ENCODE assay signal across 9 mouse cellular contexts in the genomic region with DNA sequence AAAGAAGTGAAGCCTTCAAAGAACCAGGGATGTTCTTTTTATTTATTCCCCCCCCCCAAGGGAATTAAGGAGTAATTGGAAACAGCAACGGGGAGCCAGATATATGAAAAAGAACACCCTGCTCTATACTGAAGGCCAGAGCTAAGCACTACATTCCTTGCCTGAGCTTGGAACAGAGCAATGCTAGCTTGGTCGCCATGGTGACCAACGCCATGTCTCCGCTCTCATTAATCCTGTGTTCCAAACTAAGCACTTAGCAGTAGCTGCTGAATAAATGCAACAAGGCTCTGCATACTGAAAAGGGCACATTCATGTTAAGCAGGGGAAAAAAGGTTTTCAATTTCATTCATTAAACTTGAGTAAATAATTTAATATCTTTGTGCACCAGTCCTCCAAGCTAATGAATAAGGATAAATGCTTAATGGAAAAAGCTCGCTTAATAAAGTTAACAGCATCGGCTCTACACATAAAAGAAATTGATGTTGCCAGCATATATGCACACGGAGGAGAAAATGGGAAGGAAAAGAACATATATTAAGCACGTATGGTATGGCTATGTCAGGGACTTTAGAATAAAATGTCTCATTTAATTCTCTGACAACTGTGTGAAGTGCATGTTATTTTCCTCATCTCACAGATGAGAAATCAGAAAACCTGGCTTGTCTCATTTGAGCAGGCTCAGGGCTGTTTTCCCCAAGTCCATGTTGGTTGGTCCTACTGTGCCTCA. TPM values are rescaled to one million over a fixed set of nuclear protein-coding genes. Genes with fewer than 3 reads are reported as not detected.
DNase-seq lines count a peak whose midpoint lies in the region; ATAC-seq lines count a peak whose summit lies in the region.
"Had no signal": no experiment of that assay in that cellular context is flagged by ENCODE, and none has a peak within 500 bp of the region (broad histone marks: within the 10 kb centered on the region; RNA-seq: fewer than 3 reads in every experiment).

No protein-coding gene starts in this region.

- no peaks in the 10 kb centered on the region for H3K36me3 ChIP-seq in embryonic facial prominence, embryonic 11.5 days (replicated peaks; ENCODE audit: control insufficient read depth, insufficient read depth, low read depth, low read length)
- H3K36me3 ChIP-seq: embryonic facial prominence, embryonic 12.5 days had no signal

- H3K27me3 ChIP-seq in embryonic facial prominence, embryonic 11.5 days (ENCODE audit: control insufficient read depth, insufficient read depth, low read length), result no peaks in the 10 kb centered on the region
- H3K27me3 ChIP-seq: embryonic facial prominence, embryonic 12.5 days had no signal

- H3K4me3 ChIP-seq in embryonic facial prominence, embryonic 11.5 days (ENCODE audit: low read depth, low read length), result no peak overlapping the region
- H3K4me3 ChIP-seq: embryonic facial prominence, embryonic 12.5 days had no signal

- no peaks in the 10 kb centered on the region for H3K4me1 ChIP-seq in embryonic facial prominence, embryonic 11.5 days (ENCODE audit: control insufficient read depth, insufficient read depth, low read length)

- peak; percentile 75 for ATAC-seq in embryonic facial prominence, embryonic 11.5 days (replicated peaks; ENCODE audit: insufficient number of reproducible peaks, low FRiP score, low TSS enrichment, low read depth)
- no peak for ATAC-seq in megakaryocyte progenitor cell, adult 5-6 weeks (replicated peaks; ENCODE audit: poor library complexity)

- WGBS in embryonic facial prominence, embryonic 11.5 days, result 49% methylated on average over 8 of the region's 8 CpGs

- H3K4me2 ChIP-seq in embryonic facial prominence, embryonic 11.5 days (ENCODE audit: low read depth, low read length), result no peak overlapping the region
- H3K4me2 ChIP-seq: embryonic facial prominence, embryonic 12.5 days had no signal

- H3K9me3 ChIP-seq in embryonic facial prominence, embryonic 11.5 days (replicated peaks; ENCODE audit: control insufficient read depth, low read length), result no peaks in the 10 kb centered on the region
- H3K9me3 ChIP-seq: embryonic facial prominence, embryonic 12.5 days had no signal

- H3K9ac ChIP-seq in embryonic facial prominence, embryonic 11.5 days (replicated peaks; ENCODE audit: low read length), result no peak overlapping the region
- H3K9ac ChIP-seq: embryonic facial prominence, embryonic 12.5 days had no signal

- H3K27ac ChIP-seq in embryonic facial prominence, embryonic 11.5 days (replicated peaks; ENCODE audit: low read depth, low read length), result no peak overlapping the region
- H3K27ac ChIP-seq: embryonic facial prominence, embryonic 12.5 days had no signal

- peak; percentile 20 for DNase-seq in kidney, postnatal 14 days
- no peak for DNase-seq in kidney, postnatal 25 days
- peak; percentile 74 for DNase-seq in embryonic facial prominence, embryonic 11.5 days (ENCODE audit: low spot score)
- DNase-seq in layer of hippocampus, adult 9-11 months, result peak; percentile 81
- DNase-seq in retina, embryonic 14.5 days (ENCODE audit: low spot score), result peak; percentile 76
- no peak for DNase-seq in spleen, postnatal 10 days (ENCODE audit: low spot score in 2 of 2)
- no peak for DNase-seq in spleen, postnatal 4 days (ENCODE audit: low spot score in 2 of 2)

RNA-seq across cellular contexts. Expression of gene Asb4, which starts 25.4 kb away (rescaled TPM):
- 90.5 and 98.5 TPM in 2 replicates for polyA plus RNA-seq in embryonic facial prominence, embryonic 11.5 days (2014; fragmentation: Nextera tagmentation; extraction: Ambion mirVana)
- total RNA-seq in megakaryocyte progenitor cell, adult 5-6 weeks (2015), result 0.07 TPM in 1 of 2 replicates, not detected in the other
- 0.14 TPM in 1 of 2 replicates, not detected in the other for total RNA-seq in megakaryocyte progenitor cell, adult 5-6 weeks (2017)

Comparison
In these comparisons a context has a peak if more than half of its experiments do, and no peak if none do; other contexts are left out.
1. DNase-seq: peak in kidney, postnatal 14 days (single experiment), embryonic facial prominence, embryonic 11.5 days (single experiment), layer of hippocampus, adult 9-11 months (single experiment) and retina, embryonic 14.5 days (single experiment); none in kidney, postnatal 25 days (0 of 2), spleen, postnatal 10 days (0 of 2) and spleen, postnatal 4 days (0 of 2).